Mouse (Mus musculus): Measurements from ENCODE around the gene Cand2. TPM values are rescaled to one million over a fixed set of nuclear protein-coding genes. Genes with fewer than 3 reads are reported as not detected.
A peak's percentile ranks its signal among the peaks of the same experiment; 100 is the strongest.

Gene Cand2
- polyA plus RNA-seq, 1 experiment from 2014 or later: 40.8 TPM

DNA sequence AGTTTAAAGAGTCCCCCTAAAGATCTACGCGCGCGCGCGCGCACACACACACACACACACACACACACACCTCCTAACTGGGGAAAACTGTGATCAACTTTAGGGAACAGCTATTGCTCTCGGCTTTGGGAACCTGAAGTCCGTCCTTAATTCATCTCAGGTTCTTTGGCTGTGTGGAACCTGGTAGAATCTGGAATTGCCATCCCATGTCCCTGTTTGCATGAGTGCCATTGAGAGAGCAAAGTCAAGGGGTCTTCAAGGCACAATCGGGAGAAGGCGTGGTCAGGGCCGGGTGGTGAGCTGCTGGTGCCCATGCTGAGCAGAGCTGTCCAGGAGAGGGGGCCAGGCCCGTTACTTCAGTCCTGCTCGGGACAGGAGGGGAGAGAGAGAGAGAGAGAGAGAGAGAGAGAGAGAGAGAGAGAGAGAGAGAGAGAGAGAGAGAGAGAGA lies 348 bp upstream of the Cand2 start:
- peak overlapping the region; percentile 97 for H3K27ac ChIP-seq
- H3K4me1 ChIP-seq (replicated peaks): peaks cover 40% of the 10 kb centered on the region
- WGBS: 0% methylated on average over 14 of the region's 14 CpGs
- peaks cover 7% of the 10 kb centered on the region; the same call in 1 of the 2 replicates for H3K36me3 ChIP-seq
- H3K27me3 ChIP-seq: no peaks in the 10 kb centered on the region
- ATAC-seq (replicated peaks; ENCODE audit: insufficient number of reproducible peaks, insufficient read depth, low FRiP score, low read depth): peak; percentile 71
- peak overlapping the region; percentile 87 for H3K4me3 ChIP-seq
- peak overlapping the region; percentile 57 for H3K9ac ChIP-seq
- no peaks in the 10 kb centered on the region for H3K9me3 ChIP-seq (replicated peaks)
- peak overlapping the region; percentile 88 for H3K4me2 ChIP-seq

DNA sequence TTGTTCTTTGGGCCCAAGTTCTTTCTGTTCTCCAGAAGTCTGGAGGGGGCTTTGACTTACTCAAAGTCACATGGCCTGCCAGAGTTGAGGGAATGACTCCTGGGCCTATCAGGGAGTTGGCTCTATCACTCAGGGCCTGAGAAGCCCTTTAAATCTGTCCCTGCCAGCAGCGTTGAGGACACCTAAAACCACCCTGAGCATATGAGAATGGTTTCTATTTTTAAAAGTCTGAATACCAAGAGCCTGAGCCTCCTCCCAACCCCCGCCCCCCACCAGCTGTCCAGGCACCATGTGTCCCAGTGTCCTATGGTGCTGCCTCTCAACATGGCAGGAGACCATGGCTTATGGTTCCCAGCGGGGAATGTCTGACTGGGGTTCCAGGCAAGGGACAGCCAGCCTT lies 1.5 kb downstream of the Cand2 start:
- Histone ChIP-seq H3K36me3 (peaks cover 16% of the 10 kb centered on the region), H3K4me1 (replicated peaks) (peaks cover 40% of the 10 kb centered on the region), H3K9me3 (replicated peaks) (no peaks in the 10 kb centered on the region), H3K27me3 (no peaks in the 10 kb centered on the region), H3K9ac (peak overlapping the region; percentile 91), H3K27ac (peak overlapping the region; percentile 97), H3K4me3 (peak overlapping the region; percentile 87), H3K4me2 (peak overlapping the region; percentile 88)
- WGBS: 20% methylated on average over 3 of the region's 3 CpGs
- ATAC-seq (replicated peaks; ENCODE audit: insufficient number of reproducible peaks, insufficient read depth, low FRiP score, low read depth): peak; percentile 69

DNA sequence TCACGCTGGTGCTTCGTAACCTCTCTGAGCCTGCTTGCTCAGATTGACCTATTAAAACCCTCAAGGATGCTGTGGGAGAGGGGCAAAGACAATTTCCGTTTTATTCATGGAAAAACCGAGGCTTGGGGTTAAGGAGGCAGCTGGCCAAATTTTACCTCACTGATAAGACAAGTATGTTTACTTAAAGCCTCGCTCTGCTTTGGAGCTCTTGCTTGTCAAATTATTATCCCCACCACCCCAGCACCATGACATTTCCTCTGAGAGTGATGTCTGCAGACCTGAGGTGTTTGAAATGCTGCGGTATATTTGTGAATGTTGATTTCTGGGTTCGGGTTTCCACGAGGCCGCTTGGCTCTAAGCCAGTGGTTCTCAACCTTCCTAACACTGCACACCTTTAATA lies 2.0 kb downstream of the Cand2 start:
- WGBS: 14% methylated on average over 9 of the region's 9 CpGs
- no peak; the same call in 1 of the 2 replicates for ATAC-seq (replicated peaks; ENCODE audit: insufficient number of reproducible peaks, insufficient read depth, low FRiP score, low read depth)

DNA sequence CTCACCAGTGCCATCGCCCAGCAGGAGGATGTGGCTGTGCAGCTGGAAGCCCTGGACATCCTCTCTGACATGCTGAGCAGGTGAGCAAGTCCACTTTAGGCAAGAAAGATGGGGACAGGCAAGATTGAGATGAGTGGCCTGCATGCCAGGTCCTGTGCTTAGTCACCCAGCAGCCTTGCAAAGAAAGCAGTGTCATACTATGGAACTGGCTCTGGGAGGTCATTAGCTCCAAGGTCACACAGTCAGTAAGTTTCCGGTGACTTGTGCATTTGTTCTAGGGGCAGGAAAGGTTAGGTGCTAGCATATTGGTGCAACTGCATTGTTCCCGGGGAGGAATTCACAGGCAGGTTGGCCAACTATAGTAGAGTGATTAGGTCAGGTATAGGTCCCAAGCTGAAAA lies 8.4 kb downstream of the Cand2 start:
- 70% methylated on average over 3 of the region's 3 CpGs for WGBS
- Histone ChIP-seq H3K4me1 (replicated peaks) (peaks cover 11% of the 10 kb centered on the region; the same call in 1 of the 2 replicates), H3K36me3 (peaks cover 80% of the 10 kb centered on the region), H3K4me2 (no peak overlapping the region), H3K27me3 (no peaks in the 10 kb centered on the region), H3K9me3 (replicated peaks) (no peaks in the 10 kb centered on the region), H3K9ac (no peak overlapping the region), H3K4me3 (no peak overlapping the region), H3K27ac (peak overlapping the region; percentile 9; the same call in 1 of the 2 replicates)
- no peak for ATAC-seq (replicated peaks; ENCODE audit: insufficient number of reproducible peaks, insufficient read depth, low FRiP score, low read depth)

More for the DNA sequence above, 2.0 kb downstream of the Cand2 start:
- H3K4me1 ChIP-seq (replicated peaks): peaks cover 40% of the 10 kb centered on the region
- peak overlapping the region; percentile 88 for H3K4me2 ChIP-seq
- H3K9ac ChIP-seq: peak overlapping the region; percentile 91; the same call in 1 of the 2 replicates
- H3K27me3 ChIP-seq: no peaks in the 10 kb centered on the region
- peak overlapping the region; percentile 97 for H3K27ac ChIP-seq
- peak overlapping the region; percentile 87 for H3K4me3 ChIP-seq
- H3K36me3 ChIP-seq: peaks cover 21% of the 10 kb centered on the region
- no peaks in the 10 kb centered on the region for H3K9me3 ChIP-seq (replicated peaks)

DNA sequence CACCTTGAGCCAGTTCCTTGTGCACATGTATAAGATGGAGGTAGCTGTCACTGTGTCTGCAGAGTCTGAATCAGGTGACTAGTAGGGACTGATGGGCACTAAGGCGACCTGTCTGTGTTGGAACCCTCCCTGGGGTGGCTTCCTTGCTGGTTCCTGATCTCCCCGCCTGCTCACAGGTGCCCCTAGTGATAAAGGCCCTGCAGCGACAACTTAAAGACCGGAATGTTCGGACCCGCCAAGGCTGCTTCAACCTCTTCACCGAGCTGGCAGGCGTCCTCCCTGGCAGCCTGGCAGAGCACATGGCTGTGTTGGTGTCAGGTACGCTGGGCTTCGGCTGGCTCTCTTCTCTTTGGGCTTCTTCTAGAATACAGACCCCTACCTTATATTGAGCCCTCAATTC lies 16.7 kb downstream of the Cand2 start:
- H3K36me3 ChIP-seq: peaks cover 98% of the 10 kb centered on the region
- no peak overlapping the region for H3K4me2 ChIP-seq
- H3K4me1 ChIP-seq (replicated peaks): peaks cover 19% of the 10 kb centered on the region
- no peak overlapping the region for H3K4me3 ChIP-seq
- H3K9ac ChIP-seq: no peak overlapping the region
- no peaks in the 10 kb centered on the region for H3K27me3 ChIP-seq
- WGBS: 74% methylated on average over 10 of the region's 10 CpGs
- H3K9me3 ChIP-seq (replicated peaks): no peaks in the 10 kb centered on the region
- H3K27ac ChIP-seq: no peak overlapping the region
- ATAC-seq (replicated peaks; ENCODE audit: insufficient number of reproducible peaks, insufficient read depth, low FRiP score, low read depth): no peak

DNA sequence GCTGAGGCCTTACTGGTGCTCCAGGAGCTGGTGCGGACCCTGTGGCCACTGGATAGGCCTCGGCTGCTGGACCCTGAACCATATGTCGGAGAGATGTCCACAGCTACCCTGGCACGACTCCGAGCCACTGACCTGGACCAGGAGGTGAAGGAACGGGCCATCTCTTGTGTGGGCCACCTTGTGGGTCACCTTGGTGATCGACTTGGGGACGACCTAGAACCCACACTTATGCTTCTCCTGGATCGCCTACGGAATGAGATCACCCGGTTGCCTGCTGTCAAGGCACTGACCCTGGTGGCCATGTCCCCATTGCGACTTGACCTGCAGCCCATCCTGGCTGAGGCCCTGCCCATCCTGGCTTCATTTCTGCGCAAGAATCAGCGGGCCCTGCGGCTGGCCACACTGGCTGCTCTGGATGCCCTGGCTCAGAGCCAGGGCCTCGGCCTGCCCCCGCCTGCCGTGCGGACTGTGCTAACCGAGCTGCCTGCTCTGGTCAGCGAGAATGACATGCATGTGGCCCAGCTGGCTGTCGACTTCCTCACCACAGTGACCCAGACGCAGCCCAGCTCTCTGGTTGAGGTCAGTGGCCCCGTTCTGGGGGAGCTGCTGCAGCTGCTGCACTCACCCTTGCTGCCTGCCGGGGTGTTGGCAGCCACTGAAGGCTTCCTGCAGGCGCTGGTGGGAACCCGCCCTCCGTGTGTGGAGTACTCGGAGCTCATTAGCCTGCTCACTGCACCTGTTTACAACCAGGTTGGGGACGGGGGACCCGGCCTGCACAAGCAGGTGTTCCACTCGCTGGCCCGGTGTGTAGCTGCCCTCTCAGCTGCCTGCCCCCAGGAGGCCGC lies 17.7 kb downstream of the Cand2 start:
- H3K4me1 ChIP-seq (replicated peaks): peaks cover 19% of the 10 kb centered on the region
- H3K27me3 ChIP-seq: no peaks in the 10 kb centered on the region
- H3K27ac ChIP-seq: 0 out of 2 replicates have a peak overlapping the region, but pooled peaks have one; percentile 7
- peaks cover 98% of the 10 kb centered on the region for H3K36me3 ChIP-seq
- no peak overlapping the region for H3K4me3 ChIP-seq
- 70% methylated on average over 34 of the region's 34 CpGs for WGBS
- ATAC-seq (replicated peaks; ENCODE audit: insufficient number of reproducible peaks, insufficient read depth, low FRiP score, low read depth): peak; percentile 28; the same call in 1 of the 2 replicates
- H3K9me3 ChIP-seq (replicated peaks): no peaks in the 10 kb centered on the region
- H3K4me2 ChIP-seq: no peak overlapping the region
- H3K9ac ChIP-seq: no peak overlapping the region

DNA sequence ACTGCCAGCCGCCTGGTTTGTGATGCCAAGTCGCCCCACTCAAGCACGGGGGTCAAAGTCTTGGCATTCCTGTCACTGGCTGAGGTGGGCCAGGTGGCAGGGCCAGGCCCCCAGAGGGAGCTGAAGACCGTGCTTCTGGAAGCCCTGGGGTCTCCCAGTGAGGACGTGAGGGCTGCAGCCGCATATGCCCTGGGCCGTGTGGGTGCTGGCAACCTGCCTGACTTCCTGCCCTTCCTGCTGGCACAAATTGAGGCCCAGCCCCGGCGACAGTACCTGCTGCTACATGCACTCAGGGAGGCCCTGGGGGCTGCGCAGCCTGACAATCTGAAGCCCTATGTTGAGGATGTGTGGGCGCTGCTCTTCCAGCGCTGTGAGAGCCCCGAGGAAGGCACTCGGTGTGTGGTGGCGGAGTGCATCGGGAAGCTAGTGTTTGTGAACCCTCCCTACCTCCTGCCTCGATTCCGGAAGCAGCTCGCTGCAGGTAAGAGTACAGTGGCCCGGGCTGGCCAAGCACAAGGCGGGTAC lies 18.4 kb downstream of the Cand2 start:
- Histone ChIP-seq H3K4me1 (replicated peaks) (peaks cover 19% of the 10 kb centered on the region), H3K27me3 (no peaks in the 10 kb centered on the region), H3K36me3 (peaks cover 98% of the 10 kb centered on the region), H3K9me3 (replicated peaks) (no peaks in the 10 kb centered on the region), H3K9ac (no peak overlapping the region), H3K27ac (no peak overlapping the region), H3K4me2 (no peak overlapping the region), H3K4me3 (no peak overlapping the region)
- whole genome bisulfite sequencing: 80% methylated on average over 21 of the region's 21 CpGs
- no peak; the same call in 1 of the 2 replicates for ATAC-seq (replicated peaks; ENCODE audit: insufficient number of reproducible peaks, insufficient read depth, low FRiP score, low read depth)

DNA sequence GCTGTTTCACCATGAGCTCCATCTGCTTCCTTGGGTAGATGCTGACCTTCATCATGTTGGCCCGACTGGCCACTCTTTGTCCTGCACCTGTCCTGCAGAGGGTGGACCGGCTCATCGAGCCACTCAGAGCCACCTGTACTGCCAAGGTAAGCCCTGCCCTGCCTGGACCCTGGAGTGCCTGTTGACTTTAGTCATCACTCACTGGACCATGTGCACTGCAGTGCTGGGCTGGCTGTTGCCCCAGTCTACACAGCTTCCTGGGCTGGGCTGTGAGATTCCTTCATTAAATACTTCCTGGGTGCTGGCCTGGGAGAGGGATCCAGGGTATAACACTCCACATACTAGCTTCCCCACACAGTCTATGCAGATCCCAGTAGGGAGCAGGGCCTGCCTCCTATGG lies 27.5 kb downstream of the Cand2 start:
- ATAC-seq (replicated peaks; ENCODE audit: insufficient number of reproducible peaks, insufficient read depth, low FRiP score, low read depth): no peak
- H3K27me3 ChIP-seq: no peaks in the 10 kb centered on the region
- peaks cover 96% of the 10 kb centered on the region for H3K36me3 ChIP-seq
- H3K4me3 ChIP-seq: no peak overlapping the region
- H3K27ac ChIP-seq: no peak overlapping the region
- H3K4me1 ChIP-seq (replicated peaks): peaks cover 16% of the 10 kb centered on the region
- whole genome bisulfite sequencing: 91% methylated on average over 3 of the region's 3 CpGs
- H3K9ac ChIP-seq: no peak overlapping the region
- H3K4me2 ChIP-seq: no peak overlapping the region
- no peaks in the 10 kb centered on the region for H3K9me3 ChIP-seq (replicated peaks)

DNA sequence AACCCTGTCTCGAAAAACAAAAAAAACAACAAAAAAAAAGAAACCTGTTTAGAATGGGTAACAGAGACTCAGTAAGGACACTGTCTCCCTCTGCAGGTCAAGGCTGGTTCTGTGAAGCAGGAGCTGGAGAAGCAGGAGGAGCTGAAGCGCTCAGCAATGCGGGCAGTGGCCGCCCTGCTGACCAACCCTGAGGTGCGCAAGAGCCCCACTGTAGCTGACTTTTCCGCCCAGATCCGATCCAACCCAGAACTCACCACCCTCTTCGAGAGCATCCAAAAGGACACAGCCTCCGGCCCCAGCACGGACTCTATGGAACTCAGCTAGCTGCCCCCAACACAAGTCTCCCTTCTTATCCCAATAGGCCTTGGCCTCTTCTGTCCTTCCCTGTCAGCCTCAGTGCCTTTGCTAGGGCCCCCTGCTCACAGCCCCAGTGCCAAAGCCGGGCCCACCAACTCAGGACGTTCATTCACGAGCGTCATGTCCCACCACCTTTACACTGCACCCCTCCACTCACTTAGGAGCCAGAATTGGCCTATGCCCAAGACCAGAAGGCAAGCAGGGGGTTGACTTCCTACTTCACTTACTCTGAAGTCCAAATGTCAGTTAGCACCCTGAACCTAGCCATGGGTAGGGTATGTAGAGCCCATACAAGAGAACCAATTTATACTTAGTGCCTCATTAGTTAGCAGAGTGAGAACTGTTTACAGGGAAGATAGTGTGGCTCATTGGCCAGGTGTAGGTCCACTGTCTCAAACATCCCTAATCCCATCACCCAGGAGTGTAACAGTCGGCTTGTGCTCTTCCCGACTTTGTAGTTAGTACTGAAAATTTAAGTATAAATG lies 29.4 kb downstream of the Cand2 start:
- WGBS: 44% methylated on average over 16 of the region's 16 CpGs
- ATAC-seq (replicated peaks; ENCODE audit: insufficient number of reproducible peaks, insufficient read depth, low FRiP score, low read depth): 0 out of 2 replicates have a peak, but pooled peaks have one; percentile 36
- H3K27ac ChIP-seq: no peak overlapping the region
- no peak overlapping the region for H3K9ac ChIP-seq
- peaks cover 82% of the 10 kb centered on the region for H3K36me3 ChIP-seq
- H3K4me3 ChIP-seq: no peak overlapping the region
- peaks cover 24% of the 10 kb centered on the region for H3K4me1 ChIP-seq (replicated peaks)
- no peak overlapping the region for H3K4me2 ChIP-seq
- H3K9me3 ChIP-seq (replicated peaks): no peaks in the 10 kb centered on the region
- H3K27me3 ChIP-seq: no peaks in the 10 kb centered on the region

DNA sequence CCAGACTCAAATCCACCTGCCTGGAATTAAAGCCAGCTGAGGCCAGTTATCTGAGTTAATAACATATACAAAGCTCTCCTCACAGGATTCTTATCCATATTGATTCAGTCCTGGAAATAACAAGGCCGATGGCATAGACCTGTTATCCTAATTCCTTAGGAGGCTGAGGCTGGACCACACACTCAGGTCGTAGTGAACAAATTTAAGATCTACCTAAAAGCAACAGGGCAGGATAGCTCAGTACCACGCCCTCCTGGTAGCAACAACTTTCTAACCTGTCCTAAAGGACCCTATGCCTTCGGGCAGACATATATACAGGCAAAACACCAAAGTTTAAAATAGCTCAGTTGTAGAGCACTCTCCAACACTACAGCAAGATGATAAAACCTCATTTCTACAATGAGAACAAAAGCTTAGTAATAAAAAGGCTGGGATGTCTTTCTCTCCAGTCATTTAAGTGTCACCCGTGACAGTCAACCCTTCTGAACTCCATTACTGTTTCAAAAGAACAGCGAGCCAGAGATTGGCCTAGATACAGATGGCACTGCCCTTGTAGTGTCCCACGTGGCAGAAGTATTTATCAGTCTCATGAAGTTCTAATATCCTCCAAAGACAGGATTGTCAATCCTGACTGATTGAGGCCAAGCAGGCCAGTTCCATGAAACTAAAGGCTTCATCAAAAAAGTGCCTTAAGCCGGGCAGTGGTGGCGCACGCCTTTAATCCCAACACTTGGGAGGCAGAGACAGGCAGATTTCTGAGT lies 30.3 kb downstream of the Cand2 start:
- no peak for ATAC-seq (replicated peaks; ENCODE audit: insufficient number of reproducible peaks, insufficient read depth, low FRiP score, low read depth)
- Histone ChIP-seq H3K9me3 (replicated peaks) (no peaks in the 10 kb centered on the region), H3K27me3 (no peaks in the 10 kb centered on the region), H3K4me3 (no peak overlapping the region), H3K9ac (no peak overlapping the region), H3K4me1 (replicated peaks) (peaks cover 24% of the 10 kb centered on the region), H3K27ac (no peak overlapping the region), H3K36me3 (peaks cover 74% of the 10 kb centered on the region), H3K4me2 (no peak overlapping the region)
- WGBS: 65% methylated on average over 10 of the region's 10 CpGs

Data from heart, embryonic 15.5 days (tissue).